Mouse (Mus musculus): ENCODE measurements at regions not wholly inside any gene's neighbourhood (a gene's known extent, or its start where the extent isn't known, plus 50 kb on each side); places are given as distances from the start of the nearest gene placed in this dataset.

DNA sequence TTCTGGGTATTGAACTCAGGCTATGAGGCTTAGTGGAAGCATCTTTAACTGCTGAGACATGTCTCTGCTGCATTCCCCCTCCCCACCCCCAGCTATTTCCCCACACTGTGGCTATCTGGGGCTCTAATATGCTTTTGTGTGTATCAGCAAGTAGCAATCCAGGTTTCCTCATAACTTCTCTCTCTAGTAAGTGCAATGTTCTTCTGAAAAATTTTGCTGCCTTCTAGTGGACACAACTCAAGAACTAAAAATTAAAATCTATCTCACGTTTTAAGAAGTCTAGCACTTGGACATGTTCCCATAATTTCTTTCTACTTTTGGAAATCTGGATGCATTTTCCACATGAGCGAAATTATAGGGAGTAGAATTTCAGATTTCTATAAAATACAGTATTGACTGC is 50.3 kb upstream of the D16Ertd472e start:
- Histone ChIP-seq H3K9ac (no peak overlapping the region), H3K9me3 (replicated peaks) (no peaks in the 10 kb centered on the region), H3K4me1 (no peaks in the 10 kb centered on the region), H3K27me3 (no peaks in the 10 kb centered on the region), H3K27ac (no peak overlapping the region), H3K4me2 (no peak overlapping the region), H3K36me3 (no peaks in the 10 kb centered on the region), H3K4me3 (replicated peaks) (no peak overlapping the region)
- 66% methylated on average over 2 of the region's 2 CpGs for WGBS
- no peak for ATAC-seq (replicated peaks; ENCODE audit: low FRiP score)
